Mouse (Mus musculus) heart, adult 2 months (tissue): ENCODE measurements around the gene Cutal.

Experiments
- CTCF ChIP-seq: fragments of 200-600 bp; IDR thresholded peaks from 2 replicates; pipeline ENCODE4 v1.8.1; 2022; ENCODE audit warnings: antibody characterized with exemption, mild to moderate bottlenecking, moderate library complexity
- EP300 ChIP-seq: fragments of 200-500 bp; IDR thresholded peaks from 2 replicates; pipeline ENCODE4 v1.6.1; 2011; ENCODE audit warnings: low read depth, low read length, control low read depth; ENCODE audit not compliant: insufficient read depth
- POLR2A ChIP-seq: fragments of 200-500 bp; IDR thresholded peaks from 2 replicates; pipeline ENCODE4 v1.6.1; 2011; ENCODE audit warnings: mild to moderate bottlenecking, low read depth, low read length, control low read depth; ENCODE audit not compliant: insufficient read depth

DNA sequence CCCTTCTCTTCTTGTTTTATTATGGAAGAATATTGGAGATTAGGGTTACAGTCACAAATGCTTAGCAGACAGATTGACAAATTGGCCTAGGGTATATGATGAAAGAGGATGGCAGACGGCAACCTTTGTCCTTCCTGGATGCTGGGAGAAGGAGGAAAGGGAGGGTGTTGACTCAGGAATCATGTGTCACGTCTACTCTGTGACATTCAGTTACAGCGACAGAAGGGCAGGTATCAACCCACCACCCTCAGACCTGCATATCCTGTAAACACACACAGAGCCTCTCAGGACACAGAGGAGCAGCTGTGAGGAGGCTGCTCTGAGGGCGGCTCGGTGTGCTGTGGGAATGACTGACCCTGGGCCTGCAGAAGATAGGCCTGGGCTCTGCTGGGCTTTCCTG lies 9.0 kb downstream of the Cutal start:
- TF ChIP-seq POLR2A (no peak), EP300 (no peak), CTCF (no peak)
